Mouse (Mus musculus) limb, embryonic 15.5 days (tissue): Measurements from ENCODE around the gene Miox. TPM values are rescaled to one million over a fixed set of nuclear protein-coding genes. Genes with fewer than 3 reads are reported as not detected.

Experiments
- microRNA-seq: library from miRNA; unstranded; fragments of <30 nt; microRNA quantifications from one replicate; pipeline ENCODE4, GENCODE M21; 2016
- polyA plus RNA-seq: library from polyadenylated mRNA; unstranded; fragments of >200 nt; fragmentation: Nextera tagmentation; extraction: Ambion mirVana; gene quantifications from 2 replicates; pipeline ENCODE4 v1.2.1, GENCODE M21; 2015

Gene Miox
- polyA plus RNA-seq, 1 experiment from 2014 or later, result not detected

Small RNAs within 50 kb of the gene (microRNA-seq; reads per million reads assigned to microRNA genes)
- not detected for gene Mir6959

Other genes starting within 250 kb of the Miox start
- gene Selenoo, start 245.3 kb upstream of the Miox start, polyA plus RNA-seq, result 14.4 and 16.9 TPM in 2 replicates
- 12.6 and 12.7 TPM in 2 replicates for gene Tubgcp6, start 211.3 kb upstream of the Miox start, polyA plus RNA-seq
- gene Hdac10, start 205.7 kb upstream of the Miox start, polyA plus RNA-seq, result 22.4 and 23.4 TPM in 2 replicates
- gene Mapk12, start 193.7 kb upstream of the Miox start, polyA plus RNA-seq, result 7.1 and 15.4 TPM in 2 replicates
- 7.8 and 8.3 TPM in 2 replicates for gene Mapk11, start 184.8 kb upstream of the Miox start, polyA plus RNA-seq
- gene Plxnb2, start 153.6 kb upstream of the Miox start, polyA plus RNA-seq, result 144 and 149 TPM in 2 replicates
- gene Dennd6b, start 137.9 kb upstream of the Miox start, polyA plus RNA-seq, result 12.4 and 13.0 TPM in 2 replicates
- 24.5 and 25.0 TPM in 2 replicates for gene Ppp6r2, start 122.8 kb upstream of the Miox start, polyA plus RNA-seq
- gene Sbf1, start 19.1 kb upstream of the Miox start, polyA plus RNA-seq, result 50.9 and 55.3 TPM in 2 replicates
- gene Adm2, start 11.7 kb upstream of the Miox start, polyA plus RNA-seq, result 1.6 and 1.9 TPM in 2 replicates
- 67.8 and 77.2 TPM in 2 replicates for gene Lmf2, start 21.3 kb downstream of the Miox start, polyA plus RNA-seq
- gene Ncaph2, start 21.3 kb downstream of the Miox start, polyA plus RNA-seq, result 151 and 161 TPM in 2 replicates
- gene Sco2, start 39.4 kb downstream of the Miox start, polyA plus RNA-seq, result 5.5 and 5.6 TPM in 2 replicates
- 1.0 and 1.6 TPM in 2 replicates for gene Tymp, start 42.6 kb downstream of the Miox start, polyA plus RNA-seq
- gene Odf3b, start 44.9 kb downstream of the Miox start, polyA plus RNA-seq, result 0.42 and 0.56 TPM in 2 replicates
- gene Klhdc7b, start 50.5 kb downstream of the Miox start, polyA plus RNA-seq, result not detected in 2 replicates
- gene Syce3, start 76.1 kb downstream of the Miox start, polyA plus RNA-seq, result not detected in 2 replicates
- gene Cpt1b, start 91.5 kb downstream of the Miox start, polyA plus RNA-seq, result 0.91 and 6.1 TPM in 2 replicates
- 2.1 and 3.5 TPM in 2 replicates for gene C730034F03Rik, start 95.2 kb downstream of the Miox start, polyA plus RNA-seq
- 0.16 TPM in 1 of 2 replicates, not detected in the other for gene Gm44502, start 95.3 kb downstream of the Miox start, polyA plus RNA-seq
- gene Chkb, start 95.5 kb downstream of the Miox start, polyA plus RNA-seq, result 53.0 and 55.5 TPM in 2 replicates
- gene Mapk8ip2, start 119.5 kb downstream of the Miox start, polyA plus RNA-seq, result 0.63 and 0.82 TPM in 2 replicates
- 27.6 and 31.7 TPM in 2 replicates for gene Arsa, start 143.0 kb downstream of the Miox start, polyA plus RNA-seq
- 1.2 and 1.7 TPM in 2 replicates for gene Shank3, start 165.2 kb downstream of the Miox start, polyA plus RNA-seq
- 0.22 TPM in 1 of 2 replicates, not detected in the other for gene Acr, start 233.9 kb downstream of the Miox start, polyA plus RNA-seq